8 mouse cellular contexts compared by ENCODE assay signal in genomic region chr5:31219474-31219873, GRCm38 (mm10). TPM values are rescaled to one million over a fixed set of nuclear protein-coding genes. Genes with fewer than 3 reads are reported as not detected.
A peak's percentile ranks its signal among the peaks of the same experiment; 100 is the strongest.
DNase-seq lines count a peak whose midpoint lies in the region; ATAC-seq and TF ChIP-seq lines count a peak whose summit lies in the region.

No protein-coding gene starts in this region.

- H3K4me1 ChIP-seq in heart, embryonic 16.5 days (ENCODE audit: control insufficient read depth, insufficient read depth, low read length): peaks cover 20% of the 10 kb centered on the region
- H3K4me1 ChIP-seq in G1E (ENCODE audit: insufficient read depth, low read depth, low read length): peaks cover 34% of the 10 kb centered on the region
- peaks cover 18% of the 10 kb centered on the region for H3K4me1 ChIP-seq in hindbrain, embryonic 10.5 days (replicated peaks)
- H3K4me1 ChIP-seq in midbrain, embryonic 10.5 days: peaks cover 24% of the 10 kb centered on the region

- peak overlapping the region; percentile 90 for H3K9ac ChIP-seq in heart, embryonic 16.5 days (ENCODE audit: low read length)

- 1% methylated on average over 11 of the region's 11 CpGs for WGBS in heart, embryonic 16.5 days
- WGBS in hindbrain, embryonic 10.5 days: 2% methylated on average over 11 of the region's 11 CpGs
- 3% methylated on average over 11 of the region's 11 CpGs for WGBS in midbrain, embryonic 10.5 days

- peak overlapping the region; percentile 87 for H3K4me3 ChIP-seq in heart, embryonic 16.5 days (ENCODE audit: low read length)
- H3K4me3 ChIP-seq in G1E (ENCODE audit: low read depth, low read length): peak overlapping the region; percentile 99
- peak overlapping the region; percentile 99 for H3K4me3 ChIP-seq in hindbrain, embryonic 10.5 days
- peak overlapping the region; percentile 96 for H3K4me3 ChIP-seq in midbrain, embryonic 10.5 days

- no peaks in the 10 kb centered on the region for H3K9me3 ChIP-seq in heart, embryonic 16.5 days (replicated peaks; ENCODE audit: control insufficient read depth, low read length)
- H3K9me3 ChIP-seq in G1E (replicated peaks): no peaks in the 10 kb centered on the region
- H3K9me3 ChIP-seq in hindbrain, embryonic 10.5 days: no peaks in the 10 kb centered on the region
- H3K9me3 ChIP-seq in midbrain, embryonic 10.5 days (replicated peaks): no peaks in the 10 kb centered on the region

- no peaks in the 10 kb centered on the region for H3K27me3 ChIP-seq in heart, embryonic 16.5 days (ENCODE audit: control insufficient read depth, insufficient read depth, low read length)
- H3K27me3 ChIP-seq in G1E (ENCODE audit: insufficient read depth, low read length): no peaks in the 10 kb centered on the region
- no peaks in the 10 kb centered on the region for H3K27me3 ChIP-seq in hindbrain, embryonic 10.5 days (ENCODE audit: insufficient read depth, poor library complexity, severe bottlenecking)
- no peaks in the 10 kb centered on the region for H3K27me3 ChIP-seq in midbrain, embryonic 10.5 days (ENCODE audit: low read depth, poor library complexity, severe bottlenecking)

- no peak for DNase-seq in heart, postnatal 36 days
- DNase-seq in G1E (ENCODE audit: low spot score): no peak
- DNase-seq in hindbrain, embryonic 10.5 days (ENCODE audit: low spot score): no peak
- DNase-seq in midbrain, embryonic 10.5 days (ENCODE audit: low spot score): no peak
- DNase-seq in urinary bladder, postnatal 4 days (ENCODE audit: low spot score in 2 of 2): no peak
- no peak for DNase-seq in gastrocnemius, postnatal 10 days
- DNase-seq in cerebellum, adult 18-20 months: no peak

- intact Hi-C loops in heart, postnatal 36 days (cut with DNase I): no loop called here

- peak overlapping the region; percentile 71 for H3K4me2 ChIP-seq in heart, embryonic 16.5 days (ENCODE audit: low read depth, low read length)

- no peaks in the 10 kb centered on the region for H3K36me3 ChIP-seq in heart, embryonic 16.5 days (ENCODE audit: control insufficient read depth, insufficient read depth)
- H3K36me3 ChIP-seq in G1E (replicated peaks): peaks cover 22% of the 10 kb centered on the region
- H3K36me3 ChIP-seq in hindbrain, embryonic 10.5 days: 0 out of 2 replicates have a peak, but pooled peaks cover 10% of the 10 kb centered on the region
- peaks cover 16% of the 10 kb centered on the region for H3K36me3 ChIP-seq in midbrain, embryonic 10.5 days

- TF ChIP-seq CTCF in G1E (IDR thresholded peaks at IDR 0.05; ENCODE audit: low read depth, low read length): no peak

- no peak for ATAC-seq in heart, embryonic 16.5 days (replicated peaks; ENCODE audit: extremely low read depth, insufficient read depth, low FRiP score)
- ATAC-seq in G1E (ENCODE audit: extremely low read depth, insufficient number of reproducible peaks, low FRiP score, poor library complexity, severe bottlenecking): no peak

- peak overlapping the region; percentile 91 for H3K27ac ChIP-seq in heart, embryonic 16.5 days (ENCODE audit: low read length)
- peak overlapping the region; percentile 97 for H3K27ac ChIP-seq in hindbrain, embryonic 10.5 days
- peak overlapping the region; percentile 95 for H3K27ac ChIP-seq in midbrain, embryonic 10.5 days (replicated peaks)

RNA-seq across cellular contexts. Expression of gene Ppm1g, which starts 1.0 kb away (rescaled TPM):
- 102 and 103 TPM in 2 replicates for polyA plus RNA-seq in heart, embryonic 16.5 days (2015; fragmentation: Nextera tagmentation; extraction: Ambion mirVana)
- total RNA-seq in heart, postnatal 36 days (2021): 10 to 100 TPM; 50.3 to 58.7 TPM
- total RNA-seq in G1E (2014; fragmentation: Nextera tagmentation) (168 and 173 TPM in 2 replicates), G1E (2017) (158 and 176 TPM in 2 replicates)
- 297 and 362 TPM in 2 replicates for polyA plus RNA-seq in G1E (2012)
- polyA plus RNA-seq in hindbrain, embryonic 10.5 days (2016; fragmentation: Nextera tagmentation; extraction: Ambion mirVana): 172 and 197 TPM in 2 replicates
- 195 and 214 TPM in 2 replicates for polyA plus RNA-seq in midbrain, embryonic 10.5 days (2016; fragmentation: Nextera tagmentation; extraction: Ambion mirVana)
- total RNA-seq in gastrocnemius, postnatal 10 days (2021): 10 to 100 TPM; 41.7 to 43.9 TPM

RNA-seq across cellular contexts. Expression of gene Zfp513, which starts 17.4 kb away (rescaled TPM):
- polyA plus RNA-seq in heart, embryonic 16.5 days (2015; fragmentation: Nextera tagmentation; extraction: Ambion mirVana): 6.2 and 6.5 TPM in 2 replicates
- 10 to 100 TPM in 1 of 2 experiments, 1 to 10 TPM in 1; 7.9 to 10.3 TPM for total RNA-seq in heart, postnatal 36 days (2021)
- total RNA-seq in G1E (2014; fragmentation: Nextera tagmentation) (9.4 and 12.2 TPM in 2 replicates), G1E (2017) (7.0 and 7.6 TPM in 2 replicates)
- 35.7 and 48.2 TPM in 2 replicates for polyA plus RNA-seq in G1E (2012)
- 12.7 and 15.0 TPM in 2 replicates for polyA plus RNA-seq in hindbrain, embryonic 10.5 days (2016; fragmentation: Nextera tagmentation; extraction: Ambion mirVana)
- polyA plus RNA-seq in midbrain, embryonic 10.5 days (2016; fragmentation: Nextera tagmentation; extraction: Ambion mirVana): 11.5 and 13.8 TPM in 2 replicates
- total RNA-seq in gastrocnemius, postnatal 10 days (2021): 10 to 100 TPM in 1 of 2 experiments, 1 to 10 TPM in 1; 8.2 to 12.1 TPM

RNA-seq across cellular contexts. Expression of gene Nrbp1, which starts 21.2 kb away (rescaled TPM):
- polyA plus RNA-seq in heart, embryonic 16.5 days (2015; fragmentation: Nextera tagmentation; extraction: Ambion mirVana): 123 TPM in 2 replicates
- total RNA-seq in heart, postnatal 36 days (2021): 10 to 100 TPM; 85.4 to 88.1 TPM
- total RNA-seq in G1E (2014; fragmentation: Nextera tagmentation): 38.2 and 49.6 TPM in 2 replicates
- total RNA-seq in G1E (2017): 76.8 and 77.1 TPM in 2 replicates
- polyA plus RNA-seq in G1E (2012): 15.1 and 17.3 TPM in 2 replicates
- 151 and 159 TPM in 2 replicates for polyA plus RNA-seq in hindbrain, embryonic 10.5 days (2016; fragmentation: Nextera tagmentation; extraction: Ambion mirVana)
- polyA plus RNA-seq in midbrain, embryonic 10.5 days (2016; fragmentation: Nextera tagmentation; extraction: Ambion mirVana): 160 and 171 TPM in 2 replicates
- total RNA-seq in gastrocnemius, postnatal 10 days (2021): 10 to 100 TPM; 74.7 to 76.3 TPM

RNA-seq across cellular contexts. Expression of gene Gm9970, which starts 21.6 kb away (rescaled TPM):
- polyA plus RNA-seq in heart, embryonic 16.5 days (2015; fragmentation: Nextera tagmentation; extraction: Ambion mirVana): 0.29 and 0.40 TPM in 2 replicates
- not detected for total RNA-seq in heart, postnatal 36 days (2021)
- total RNA-seq in G1E (2014; fragmentation: Nextera tagmentation) (not detected in 2 replicates), G1E (2017) (0.29 TPM in 1 of 2 replicates, not detected in the other)
- 0.10 and 0.18 TPM in 2 replicates for polyA plus RNA-seq in G1E (2012)
- 0.30 TPM in 1 of 2 replicates, not detected in the other for polyA plus RNA-seq in hindbrain, embryonic 10.5 days (2016; fragmentation: Nextera tagmentation; extraction: Ambion mirVana)
- 0.23 and 0.36 TPM in 2 replicates for polyA plus RNA-seq in midbrain, embryonic 10.5 days (2016; fragmentation: Nextera tagmentation; extraction: Ambion mirVana)
- total RNA-seq in gastrocnemius, postnatal 10 days (2021): not detected

RNA-seq across cellular contexts. Expression of gene Eif2b4, which starts 26.2 kb away (rescaled TPM):
- polyA plus RNA-seq in heart, embryonic 16.5 days (2015; fragmentation: Nextera tagmentation; extraction: Ambion mirVana): 61.4 and 73.3 TPM in 2 replicates
- 10 to 100 TPM; 49.7 to 55.9 TPM for total RNA-seq in heart, postnatal 36 days (2021)
- total RNA-seq in G1E (2014; fragmentation: Nextera tagmentation) (43.3 and 104 TPM in 2 replicates), G1E (2017) (43.6 and 49.3 TPM in 2 replicates)
- polyA plus RNA-seq in G1E (2012): 139 and 201 TPM in 2 replicates
- 85.2 and 99.3 TPM in 2 replicates for polyA plus RNA-seq in hindbrain, embryonic 10.5 days (2016; fragmentation: Nextera tagmentation; extraction: Ambion mirVana)
- 86.3 and 87.7 TPM in 2 replicates for polyA plus RNA-seq in midbrain, embryonic 10.5 days (2016; fragmentation: Nextera tagmentation; extraction: Ambion mirVana)
- 10 to 100 TPM; 47.9 to 49.8 TPM for total RNA-seq in gastrocnemius, postnatal 10 days (2021)
